Mouse (Mus musculus) embryonic fibroblast, embryonic 13.5 days (primary cell): ENCODE data around the gene Auts2.

Experiments
- CTCF ChIP-seq: IDR thresholded peaks from 2 replicates; pipeline ENCODE4 v1.5.1; 2011; ENCODE audit warnings: mild to moderate bottlenecking, control low read depth, low read length, moderate library complexity, borderline replicate concordance; ENCODE audit not compliant: insufficient read depth
- POLR2A ChIP-seq: IDR thresholded peaks from 2 replicates; pipeline ENCODE4 v1.6.1; 2011; ENCODE audit warnings: low read depth, mild to moderate bottlenecking, control low read depth, low read length, moderate library complexity

DNA sequence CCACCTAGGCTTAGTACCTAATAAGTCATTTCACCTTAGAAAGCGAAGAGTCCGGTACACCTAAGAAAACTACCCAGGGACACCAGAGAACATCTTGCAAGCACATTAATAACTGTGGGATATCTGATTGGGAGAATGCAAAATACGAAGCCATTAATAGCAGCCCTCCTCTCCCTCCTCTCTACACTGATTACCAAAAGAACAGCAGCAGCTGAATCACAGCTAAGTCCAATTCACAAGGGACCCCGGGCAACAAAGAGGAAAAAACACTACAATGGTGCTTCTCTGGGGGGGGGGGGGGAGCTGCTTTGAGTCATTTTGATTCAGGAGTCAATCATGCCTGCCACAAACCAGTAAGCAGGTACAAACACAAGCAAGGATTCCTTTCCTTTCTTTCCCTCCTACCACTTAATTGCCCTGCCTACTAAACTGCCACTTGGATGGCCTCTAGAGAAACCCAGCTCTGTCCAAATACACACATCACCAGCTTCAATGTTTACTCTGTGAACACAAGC lies 132.7 kb downstream of the Auts2 start:
- TF ChIP-seq CTCF (no peak), POLR2A (no peak)
